ENCODE assay signal across 1 mouse cellular context in genomic region chr17:29498028-29498427, GRCm38 (mm10).
TF ChIP-seq lines count a peak whose summit lies in the region.

No protein-coding gene starts in this region.

TF ChIP-seq in MEL, 35 proteins besides CTCF, POLR2A, EP300 and RAD21 (continued from another document):
- TF ChIP-seq UBTF (IDR thresholded peaks at IDR 0.05; ENCODE audit: borderline replicate concordance, insufficient read depth, low read depth, low read length) = 0 out of 2 replicates have a peak, but pooled peaks have one; percentile 73
- peak; percentile 38; the same call in 1 of the 2 replicates for TF ChIP-seq MAX (IDR thresholded peaks at IDR 0.05; ENCODE audit: low read length)
- peak; percentile 13; the same call in 1 of the 2 replicates for TF ChIP-seq TAL1 (IDR thresholded peaks at IDR 0.05; ENCODE audit: low read length)
- TF ChIP-seq MAZ (IDR thresholded peaks at IDR 0.05; ENCODE audit: low read depth, low read length) = peak; percentile 86
- peak; percentile 98 for TF ChIP-seq RCOR1 (IDR thresholded peaks at IDR 0.05; ENCODE audit: low read depth, low read length)
- TF ChIP-seq NELFE (IDR thresholded peaks at IDR 0.05; ENCODE audit: low read depth, low read length) = no peak
- TF ChIP-seq SIN3A (IDR thresholded peaks at IDR 0.05; ENCODE audit: low read length) = peak; percentile 81
- no peak for TF ChIP-seq POLR2AphosphoS5 (IDR thresholded peaks at IDR 0.05; ENCODE audit: borderline replicate concordance, low read depth, low read length)
- TF ChIP-seq JUND (IDR thresholded peaks at IDR 0.05; ENCODE audit: low read depth, low read length) = no peak
- TF ChIP-seq GABPA (IDR thresholded peaks at IDR 0.05; ENCODE audit: low read depth, low read length) = no peak
